Mouse (Mus musculus) forebrain, embryonic 16.5 days (tissue): ENCODE results near the gene Rps12. TPM values are rescaled to one million over a fixed set of nuclear protein-coding genes. Genes with fewer than 3 reads are reported as not detected.
A peak's percentile ranks its signal among the peaks of the same experiment; 100 is the strongest.
"Not testable (repeated sequence)": the region's sequence is repeated elsewhere in the genome, so short reads cannot be mapped to it uniquely, and the experiment has no call there.

ENCODE experiments used
- ATAC-seq: fragments of 200-750 bp; cut with Nextera tagmentation; 2 replicates; pipeline ENCODE4 v1.8.0; 2017; ENCODE audit warnings: mild to moderate bottlenecking, moderate library complexity
- H3K27ac ChIP-seq: fragments of 300-500 bp; sonication (generic); 2 replicates; pipeline ENCODE4 v1.5.1; 2014; ENCODE audit warnings: low read length, control low read depth
- H3K27me3 ChIP-seq: fragments of 300-500 bp; sonication (generic); replicated peaks from 2 replicates; pipeline ENCODE4 v1.6.1; 2014; ENCODE audit warnings: low read length; ENCODE audit not compliant: control insufficient read depth, insufficient read depth
- H3K36me3 ChIP-seq: fragments of 300-500 bp; sonication (generic); 2 replicates; pipeline ENCODE4 v1.6.1; 2014; ENCODE audit not compliant: control insufficient read depth, insufficient read depth
- H3K4me1 ChIP-seq: fragments of 300-500 bp; sonication (generic); replicated peaks from 2 replicates; pipeline ENCODE4 v1.6.1; 2014; ENCODE audit warnings: low read length; ENCODE audit not compliant: control insufficient read depth, insufficient read depth
- H3K4me2 ChIP-seq: fragments of 300-500 bp; sonication (generic); 2 replicates; pipeline ENCODE4 v1.6.1; 2014; ENCODE audit warnings: mild to moderate bottlenecking, low read length, control low read depth
- H3K4me3 ChIP-seq: fragments of 300-500 bp; sonication (generic); replicated peaks from 2 replicates; pipeline ENCODE4 v1.5.1; 2014; ENCODE audit warnings: mild to moderate bottlenecking, low read length, control low read depth
- H3K9ac ChIP-seq: fragments of 300-500 bp; sonication (generic); replicated peaks from 2 replicates; pipeline ENCODE4 v1.6.1; 2014; ENCODE audit warnings: low read depth, low read length, control low read depth
- H3K9me3 ChIP-seq: fragments of 300-500 bp; sonication (generic); 2 replicates; pipeline ENCODE4 v1.6.1; 2016; ENCODE audit warnings: low read length; ENCODE audit not compliant: control insufficient read depth
- WGBS: fragments of 180-500 bp; shearing (Covaris S2); extraction: QIAGEN DNeasy Blood & Tissue Kit; methylation state at CpG from one replicate; pipeline ENCODE4 v1.1.7; 2014; 5-methylcytosine and 5-hydroxymethylcytosine counted together
- polyA plus RNA-seq: library from polyadenylated mRNA; unstranded; fragments of >200 nt; fragmentation: Nextera tagmentation; extraction: Ambion mirVana; gene quantifications from 2 replicates; pipeline ENCODE4 v1.2.1, GENCODE M21; 2015

The Rps12 gene
- polyA plus RNA-seq, 1 experiment from 2014 or later: 105 TPM

GRCm38 (mm10) chr10:23786631-23787038, 440 bp downstream of the Rps12 start:
- not testable (repeated sequence) for H3K9me3 ChIP-seq, H3K27me3 ChIP-seq
- H3K36me3 ChIP-seq: peaks cover 22% of the 10 kb centered on the region
- H3K4me2 ChIP-seq: peak overlapping the region; percentile 98
- peak overlapping the region; percentile 63 for H3K27ac ChIP-seq
- H3K9ac ChIP-seq: peak overlapping the region; percentile 89
- WGBS: under 1% methylated on average over 23 of the region's 23 CpGs
- peak overlapping the region; percentile 91 for H3K4me3 ChIP-seq
- peaks cover 27% of the 10 kb centered on the region for H3K4me1 ChIP-seq
- peak; percentile 56 for ATAC-seq

DNA sequence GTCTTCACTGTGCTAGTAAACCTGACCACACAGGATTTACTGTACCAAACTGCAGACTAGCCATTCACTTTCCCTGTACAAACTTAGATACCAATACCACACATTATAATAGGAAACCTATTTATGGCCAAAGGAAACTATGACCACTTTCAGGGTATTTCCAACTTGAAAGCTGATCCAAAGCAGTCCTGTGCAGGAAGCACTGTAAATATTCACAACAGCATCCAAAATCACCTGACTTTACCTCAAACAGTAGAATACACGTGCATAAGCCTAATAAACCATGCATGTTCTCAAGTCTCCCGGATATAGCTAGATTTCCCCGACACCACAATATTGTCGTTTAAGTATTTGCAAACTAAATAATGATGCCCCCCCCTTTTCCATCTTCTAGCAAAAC, 1.0 kb downstream of the Rps12 start:
- H3K36me3 ChIP-seq: peaks cover 22% of the 10 kb centered on the region
- H3K4me2 ChIP-seq: peak overlapping the region; percentile 98
- peak overlapping the region; percentile 91 for H3K4me3 ChIP-seq
- H3K4me1 ChIP-seq: peaks cover 27% of the 10 kb centered on the region
- H3K9ac ChIP-seq: peak overlapping the region; percentile 89
- no peak for ATAC-seq
- H3K27me3 ChIP-seq: no peaks in the 10 kb centered on the region
- H3K9me3 ChIP-seq: no peaks in the 10 kb centered on the region
- H3K27ac ChIP-seq: no peak overlapping the region
- WGBS: 3% methylated on average over 4 of the region's 4 CpGs

GRCm38 (mm10) chr10:23785599-23785998, 1.5 kb downstream of the Rps12 start:
- Histone ChIP-seq H3K36me3 (peaks cover 22% of the 10 kb centered on the region), H3K4me3 (peak overlapping the region; percentile 91), H3K4me1 (peaks cover 27% of the 10 kb centered on the region), H3K4me2 (peak overlapping the region; percentile 98), H3K9ac (peak overlapping the region; percentile 89; the same call in 1 of the 2 replicates)
- H3K27me3 ChIP-seq, ATAC-seq, H3K9me3 ChIP-seq, H3K27ac ChIP-seq: not testable (repeated sequence)
- WGBS: 46% methylated on average over 7 of the region's 7 CpGs

GRCm38 (mm10) chr10:23784121-23784520, 3.0 kb downstream of the Rps12 start:
- Histone ChIP-seq H3K27me3 (no peaks in the 10 kb centered on the region), H3K36me3 (peaks cover 24% of the 10 kb centered on the region), H3K9ac (no peak overlapping the region), H3K4me1 (peaks cover 27% of the 10 kb centered on the region), H3K9me3 (no peaks in the 10 kb centered on the region), H3K4me2 (no peak overlapping the region), H3K4me3 (no peak overlapping the region), H3K27ac (no peak overlapping the region)
- WGBS: 42% methylated on average over 2 of the region's 2 CpGs
- ATAC-seq: no peak

- no peak for ATAC-seq
Measured at GRCm38 (mm10) chr10:23783493-23783884, 3.6 kb downstream of the Rps12 start.

GRCm38 (mm10) chr10:23782855-23783492, 4.1 kb downstream of the Rps12 start:
- 33% methylated on average over 2 of the region's 2 CpGs for WGBS
- Histone ChIP-seq H3K4me2 (no peak overlapping the region), H3K9me3 (no peaks in the 10 kb centered on the region), H3K4me1 (peaks cover 23% of the 10 kb centered on the region), H3K27me3 (no peaks in the 10 kb centered on the region), H3K27ac (no peak overlapping the region), H3K36me3 (peaks cover 25% of the 10 kb centered on the region), H3K9ac (no peak overlapping the region), H3K4me3 (no peak overlapping the region)
- no peak for ATAC-seq

More at GRCm38 (mm10) chr10:23783493-23783884, 3.6 kb downstream of the Rps12 start:
- no peak overlapping the region for H3K9ac ChIP-seq
- no peak overlapping the region for H3K27ac ChIP-seq
- no peak overlapping the region for H3K4me2 ChIP-seq
- no peak overlapping the region for H3K4me3 ChIP-seq
- no peaks in the 10 kb centered on the region for H3K27me3 ChIP-seq
- H3K4me1 ChIP-seq: peaks cover 27% of the 10 kb centered on the region
- H3K9me3 ChIP-seq: no peaks in the 10 kb centered on the region
- H3K36me3 ChIP-seq: peaks cover 25% of the 10 kb centered on the region
- WGBS: 20% methylated on average over 2 of the region's 2 CpGs

DNA sequence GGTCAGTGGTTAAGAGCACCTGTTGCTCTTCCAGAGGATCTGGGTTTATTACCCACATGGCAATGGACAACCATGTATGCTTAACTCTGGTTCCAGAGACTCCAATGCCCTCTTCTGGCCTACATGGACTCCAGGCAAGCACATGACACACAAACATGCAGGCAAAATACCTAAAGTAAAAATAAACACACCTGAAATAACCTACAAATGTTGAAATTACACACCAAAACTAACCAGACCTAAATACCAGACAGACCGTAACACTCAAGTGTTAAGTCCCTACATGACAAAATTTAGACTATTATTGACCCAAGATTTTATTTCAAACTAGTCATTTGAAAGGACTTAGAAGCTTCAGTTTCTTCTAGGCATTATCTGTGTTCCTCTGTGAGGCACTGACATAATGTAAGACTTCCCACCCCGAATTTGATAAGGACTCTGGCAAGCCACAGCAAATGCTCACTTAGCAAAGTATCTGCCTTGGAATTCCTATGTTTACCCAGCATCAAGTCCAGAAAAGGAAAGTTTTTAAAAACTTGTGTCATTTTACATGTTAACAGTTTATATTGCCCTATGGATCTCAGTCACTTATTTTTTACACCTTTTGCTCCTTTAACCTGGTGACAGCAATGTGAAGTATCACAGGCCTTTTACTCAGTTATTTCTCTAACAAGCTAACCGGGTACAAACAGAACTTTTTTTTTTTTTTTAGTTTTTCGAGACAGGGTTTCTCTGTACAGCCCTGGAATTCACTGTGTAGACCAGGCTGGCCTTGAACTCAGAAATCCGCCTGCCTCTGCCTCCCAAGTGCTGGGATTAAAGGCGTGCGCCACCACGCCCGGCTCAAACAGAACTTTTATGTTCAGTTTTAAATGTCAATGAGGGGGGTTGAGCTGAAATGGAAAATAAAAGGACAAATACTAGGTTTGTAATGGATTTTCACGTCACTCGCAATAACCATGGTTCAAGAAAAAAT, 5.0 kb downstream of the Rps12 start:
- no peak overlapping the region for H3K9ac ChIP-seq
- no peaks in the 10 kb centered on the region for H3K9me3 ChIP-seq
- peaks cover 21% of the 10 kb centered on the region for H3K4me1 ChIP-seq
- H3K4me2 ChIP-seq: no peak overlapping the region
- ATAC-seq: no peak
- no peak overlapping the region for H3K4me3 ChIP-seq
- no peak overlapping the region for H3K27ac ChIP-seq
- 84% methylated on average over 11 of the region's 11 CpGs for WGBS
- H3K36me3 ChIP-seq: peaks cover 25% of the 10 kb centered on the region
- no peaks in the 10 kb centered on the region for H3K27me3 ChIP-seq

GRCm38 (mm10) chr10:23780539-23781275, 6.4 kb downstream of the Rps12 start:
- Histone ChIP-seq H3K4me1 (peaks cover 15% of the 10 kb centered on the region), H3K36me3 (peaks cover 23% of the 10 kb centered on the region), H3K9me3 (no peaks in the 10 kb centered on the region), H3K27me3 (no peaks in the 10 kb centered on the region), H3K4me2 (no peak overlapping the region), H3K9ac (no peak overlapping the region), H3K4me3 (no peak overlapping the region), H3K27ac (no peak overlapping the region)
- 82% methylated on average over 6 of the region's 6 CpGs for WGBS
- ATAC-seq: no peak
